8 mouse cellular contexts compared by ENCODE assay signal in the genomic region with DNA sequence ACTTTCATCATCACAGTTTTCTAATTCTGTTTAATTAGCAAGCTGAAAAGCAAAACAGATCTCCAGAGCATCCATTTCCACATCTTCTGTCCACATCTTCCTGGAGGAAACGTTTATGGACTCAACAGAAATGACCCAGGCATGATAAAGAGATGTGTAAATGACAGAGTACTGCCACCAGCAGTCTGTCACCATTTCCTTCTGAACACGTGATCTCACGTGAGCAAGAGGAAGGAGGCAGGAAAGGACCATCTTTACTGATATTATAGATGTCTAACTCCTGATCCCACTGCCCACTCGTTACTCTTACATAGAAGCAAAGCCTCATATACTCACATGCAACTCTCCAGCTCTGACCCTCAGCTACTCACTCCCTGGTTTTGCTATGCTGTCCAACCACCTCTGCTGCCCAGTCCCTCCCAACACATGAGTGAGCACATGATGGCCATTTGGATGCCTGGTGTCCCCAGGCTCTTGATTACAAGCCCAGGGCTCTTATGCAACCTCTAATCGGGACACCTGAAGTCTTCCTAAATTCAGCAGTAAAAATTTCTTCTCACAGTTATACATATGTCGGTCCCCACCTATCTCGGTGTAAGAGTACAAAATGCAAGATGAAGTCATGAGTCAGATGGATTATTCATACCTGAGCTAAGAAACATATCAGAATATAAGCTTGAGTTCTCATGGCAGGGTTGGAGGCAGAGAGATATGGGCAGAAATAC. TPM values are rescaled to one million over a fixed set of nuclear protein-coding genes. Genes with fewer than 3 reads are reported as not detected.
A peak's percentile ranks its signal among the peaks of the same experiment; 100 is the strongest.
DNase-seq lines count a peak whose midpoint lies in the region; ATAC-seq and TF ChIP-seq lines count a peak whose summit lies in the region.
"Not testable (repeated sequence)": the region's sequence is repeated elsewhere in the genome, so short reads cannot be mapped to it uniquely, and the experiment has no call there.

No protein-coding gene starts in this region.

- TF ChIP-seq POLR2A in CH12.LX (IDR thresholded peaks at IDR 0.05; ENCODE audit: low read depth, low read length) = not testable (repeated sequence)

- H3K27ac ChIP-seq in CH12.LX (ENCODE audit: insufficient read depth, low read depth); heart, embryonic 15.5 days; lung, embryonic 14.5 days (ENCODE audit: low read depth): not testable (repeated sequence)
- H3K27ac ChIP-seq in intestine, postnatal 0 days (ENCODE audit: low read depth, low read length) = peak overlapping the region; percentile 64; the same call in 1 of the 2 replicates
- H3K27ac ChIP-seq in stomach, embryonic 15.5 days = peak overlapping the region; percentile 18; the same call in 1 of the 2 replicates

- not testable (repeated sequence) for TF ChIP-seq EP300 in CH12.LX (IDR thresholded peaks at IDR 0.05; ENCODE audit: low read length)

- H3K4me2 ChIP-seq in CH12.LX (ENCODE audit: insufficient read depth, low read depth, poor library complexity, severe bottlenecking) = peak overlapping the region; percentile 29; the same call in 1 of the 2 replicates
- H3K4me2 ChIP-seq in heart, embryonic 15.5 days = peak overlapping the region; percentile 36
- peak overlapping the region; percentile 65 for H3K4me2 ChIP-seq in intestine, postnatal 0 days (replicated peaks; ENCODE audit: low read depth)
- peak overlapping the region; percentile 45; the same call in 1 of the 2 replicates for H3K4me2 ChIP-seq in lung, embryonic 14.5 days
- H3K4me2 ChIP-seq in stomach, embryonic 15.5 days = peak overlapping the region; percentile 19

- 75% methylated on average over 5 of the region's 7 CpGs for WGBS in heart, embryonic 15.5 days
- 50% methylated on average over 3 of the region's 7 CpGs for WGBS in intestine, postnatal 0 days
- WGBS in lung, embryonic 14.5 days = 75% methylated on average over 6 of the region's 7 CpGs
- 86% methylated on average over 5 of the region's 7 CpGs for WGBS in stomach, embryonic 15.5 days

- H3K4me1 ChIP-seq in CH12.LX (ENCODE audit: control insufficient read depth in 1 of 2, insufficient read depth in 2 of 2) = peaks cover 0 to 17% of the 10 kb centered on the region in 2 experiments; a peak in 2 of 4 replicates
- H3K4me1 ChIP-seq in heart, embryonic 15.5 days (replicated peaks); intestine, postnatal 0 days (replicated peaks; ENCODE audit: control insufficient read depth, insufficient read depth, low read length); lung, embryonic 14.5 days (ENCODE audit: insufficient read depth); stomach, embryonic 15.5 days: not testable (repeated sequence)

- H3K9me3 ChIP-seq in CH12.LX (replicated peaks; ENCODE audit: low read length); heart, embryonic 15.5 days (replicated peaks); intestine, postnatal 0 days (ENCODE audit: control insufficient read depth); lung, embryonic 14.5 days (ENCODE audit: low read depth, low read length); stomach, embryonic 15.5 days: not testable (repeated sequence)

- ATAC-seq in erythroblast, adult 5-6 weeks (replicated peaks; ENCODE audit: low FRiP score, poor library complexity, severe bottlenecking) = peak; percentile 43; the same call in 1 of the 2 replicates
- ATAC-seq in heart, embryonic 15.5 days (replicated peaks; ENCODE audit: insufficient number of reproducible peaks, insufficient read depth, low FRiP score, low read depth); lung, embryonic 14.5 days (ENCODE audit: insufficient read depth); stomach, embryonic 15.5 days (ENCODE audit: insufficient read depth, low FRiP score, low read depth): not testable (repeated sequence)
- peak; percentile 42; the same call in 1 of the 2 replicates for ATAC-seq in intestine, postnatal 0 days
- peak; percentile 29 for ATAC-seq in megakaryocyte-erythroid progenitor cell, adult 5-6 weeks (replicated peaks; ENCODE audit: low FRiP score, low TSS enrichment, poor library complexity, severe bottlenecking)

- dilution Hi-C loops in CH12.LX (cut with MboI; ENCODE audit: extremely low pct_ligation_motif_present, extremely low pct_unique_long_range_greater_than_20kb, low sequenced_read_pairs) = not testable (repeated sequence)

- H3K27me3 ChIP-seq in CH12.LX (replicated peaks); heart, embryonic 15.5 days; intestine, postnatal 0 days (replicated peaks; ENCODE audit: control insufficient read depth, insufficient read depth, low read length); lung, embryonic 14.5 days (ENCODE audit: insufficient read depth, low read length); stomach, embryonic 15.5 days (replicated peaks): not testable (repeated sequence)

- TF ChIP-seq RAD21 in CH12.LX (IDR thresholded peaks at IDR 0.05; ENCODE audit: low read depth, low read length) = not testable (repeated sequence)

- H3K9ac ChIP-seq in CH12.LX (ENCODE audit: insufficient read depth, low read depth); heart, embryonic 15.5 days; lung, embryonic 14.5 days; stomach, embryonic 15.5 days: not testable (repeated sequence)
- peak overlapping the region; percentile 40; the same call in 1 of the 2 replicates for H3K9ac ChIP-seq in intestine, postnatal 0 days (ENCODE audit: low read depth, low read length)

- peak overlapping the region in 1 of 3 experiments; percentile 36 for H3K4me3 ChIP-seq in CH12.LX (replicated peaks in 1 of 3; ENCODE audit: low read depth in 2 of 3, low read length in 2 of 3, poor library complexity in 1 of 3)
- peak overlapping the region; percentile 1; the same call in 1 of the 2 replicates for H3K4me3 ChIP-seq in heart, embryonic 15.5 days
- H3K4me3 ChIP-seq in intestine, postnatal 0 days (ENCODE audit: low read depth, low read length) = peak overlapping the region; percentile 38
- H3K4me3 ChIP-seq in lung, embryonic 14.5 days (ENCODE audit: low read depth, low read length) = not testable (repeated sequence)
- H3K4me3 ChIP-seq in stomach, embryonic 15.5 days (replicated peaks) = peak overlapping the region; percentile 29

- DNase-seq in CH12.LX (ENCODE audit: extremely low read depth); lung, embryonic 14.5 days: not testable (repeated sequence)
- DNase-seq in kidney, postnatal 14 days = peak; percentile 15

- not testable (repeated sequence) for H3K79me2 ChIP-seq in CH12.LX (replicated peaks; ENCODE audit: control insufficient read depth, extremely low read depth, insufficient read depth, poor library complexity, severe bottlenecking)

- not testable (repeated sequence) for H3K36me3 ChIP-seq in CH12.LX (replicated peaks in 1 of 2; ENCODE audit: control insufficient read depth in 1 of 2, insufficient read depth in 1 of 2, low read length in 1 of 2); heart, embryonic 15.5 days; intestine, postnatal 0 days (ENCODE audit: control insufficient read depth, insufficient read depth); lung, embryonic 14.5 days (ENCODE audit: insufficient read depth); stomach, embryonic 15.5 days

- in situ Hi-C loops in CH12.LX (cut with MboI; ENCODE audit: low pct_ligation_motif_present, low pct_unique_long_range_greater_than_20kb, low sequenced_read_pairs) = not testable (repeated sequence)

- not testable (repeated sequence) for TF ChIP-seq CTCF in CH12.LX (conservative IDR thresholded peaks at IDR 0.05 in 1 of 2, IDR thresholded peaks at IDR 0.05 in 1 of 2; ENCODE audit: low read depth in 2 of 2, low read length in 2 of 2); intestine, postnatal 0 days (IDR thresholded peaks at IDR 0.05; ENCODE audit: low read depth); lung, embryonic 14.5 days (IDR thresholded peaks at IDR 0.05; ENCODE audit: low read depth)

TF ChIP-seq in CH12.LX, 34 proteins besides CTCF, POLR2A, EP300 and RAD21:
- TF ChIP-seq BHLHE40 (IDR thresholded peaks at IDR 0.05; ENCODE audit: low read depth, low read length) = 0 out of 2 replicates have a peak, but pooled peaks have one; percentile 8

RNA-seq across cellular contexts. Expression of a gene that starts 2.0 kb away (rescaled TPM):
- total RNA-seq in CH12.LX (2012; rRNA removed) (3.7 and 4.1 TPM in 2 replicates), CH12.LX (2014; rRNA removed) (20.0 and 26.2 TPM in 2 replicates)
- polyA plus RNA-seq in CH12.LX (2012; ENCODE audit: insufficient read length, low read depth) = 7.5 and 8.2 TPM in 2 replicates
- 25.1 and 38.0 TPM in 2 replicates for total RNA-seq in erythroblast, adult 5-6 weeks (2015; ENCODE audit: low replicate concordance)
- 27.3 and 42.0 TPM in 2 replicates for total RNA-seq in erythroblast, adult 5-6 weeks (2017; ENCODE audit: low replicate concordance)
- polyA plus RNA-seq in heart, embryonic 15.5 days (2015; fragmentation: Nextera tagmentation; extraction: Ambion mirVana) = 2.6 and 3.0 TPM in 2 replicates
- 26.1 and 28.2 TPM in 2 replicates for polyA plus RNA-seq in intestine, postnatal 0 days (2015; fragmentation: Nextera tagmentation; extraction: Ambion mirVana)
- polyA plus RNA-seq in lung, embryonic 14.5 days (2014; fragmentation: Nextera tagmentation; extraction: Ambion mirVana) = 4.6 and 5.6 TPM in 2 replicates
- 21.9 TPM in 2 replicates for total RNA-seq in megakaryocyte-erythroid progenitor cell, adult 5-6 weeks (2014; fragmentation: Nextera tagmentation)
- 33.6 and 49.7 TPM in 2 replicates for total RNA-seq in megakaryocyte-erythroid progenitor cell, adult 5-6 weeks (2017)
- polyA plus RNA-seq in stomach, embryonic 15.5 days (2015; fragmentation: Nextera tagmentation; extraction: Ambion mirVana) = 10.2 and 11.5 TPM in 2 replicates
